Mouse (Mus musculus) ES-E14 (cell line): ENCODE measurements around the gene Get4. TPM values are rescaled to one million over a fixed set of nuclear protein-coding genes. Genes with fewer than 3 reads are reported as not detected.

ENCODE experiments used
- DNase-seq: peaks from one replicate; pipeline ENCODE4 v3.0.0-alpha.2; 2013; ENCODE audit warnings: low read depth, low spot score
- H3K27ac ChIP-seq: 2 replicates; pipeline ENCODE4 v1.5.1; 2012; ENCODE audit warnings: low read depth, mild to moderate bottlenecking, low read length, moderate library complexity, mixed read lengths; ENCODE audit not compliant: poor library complexity, insufficient read depth, severe bottlenecking
- H3K36me3 ChIP-seq: 2 replicates; pipeline ENCODE4 v1.6.1; 2012; ENCODE audit warnings: mild to moderate bottlenecking, low read length, moderate library complexity, mixed read lengths; ENCODE audit not compliant: control insufficient read depth, poor library complexity, insufficient read depth, severe bottlenecking
- H3K4me1 ChIP-seq, 2 experiments: fragments of 150-350 bp in 1 of 2; sonication (generic) in 1 of 2; 2 replicates each; pipeline ENCODE4 v1.6.1; 2012; ENCODE audit warnings: low read length in 2 of 2, mild to moderate bottlenecking in 1 of 2, mixed read lengths in 1 of 2; ENCODE audit not compliant: control insufficient read depth in 2 of 2, insufficient read depth in 2 of 2, poor library complexity in 1 of 2
- H3K4me3 ChIP-seq, 2 experiments: fragments of 150-350 bp in 1 of 2; sonication (generic) in 1 of 2; 2 replicates each; pipeline ENCODE4 v1.5.1; 2012; ENCODE audit warnings: low read length in 2 of 2, low read depth in 1 of 2, mild to moderate bottlenecking in 1 of 2, mixed read lengths in 1 of 2; ENCODE audit not compliant: insufficient read depth in 1 of 2, poor library complexity in 1 of 2, severe bottlenecking in 1 of 2
- H3K9ac ChIP-seq: 2 replicates; pipeline ENCODE4 v1.6.1; 2012; ENCODE audit warnings: low read depth, mild to moderate bottlenecking, low read length, mixed read lengths; ENCODE audit not compliant: poor library complexity, insufficient read depth, severe bottlenecking
- H3K9me3 ChIP-seq: fragments of 150-350 bp; sonication (generic); 2 replicates; pipeline ENCODE4 v1.6.1; 2012; ENCODE audit warnings: low read depth, mild to moderate bottlenecking, low read length; ENCODE audit not compliant: control insufficient read depth, insufficient read depth
- CHD2 ChIP-seq: IDR thresholded peaks from 2 replicates; pipeline ENCODE4 v1.6.1; 2014; ENCODE audit warnings: mild to moderate bottlenecking, low read depth, low read length, inconsistent platforms
- HCFC1 ChIP-seq: IDR thresholded peaks from 2 replicates; pipeline ENCODE4 v1.6.1; 2012; ENCODE audit warnings: low read length, inconsistent platforms, borderline replicate concordance; ENCODE audit not compliant: insufficient read depth
- MAFK ChIP-seq: IDR thresholded peaks from 2 replicates; pipeline ENCODE4 v1.6.1; 2014; ENCODE audit warnings: mild to moderate bottlenecking, low read depth, low read length, inconsistent platforms; ENCODE audit not compliant: insufficient read depth
- ZC3H11A ChIP-seq: IDR thresholded peaks from 2 replicates; pipeline ENCODE4 v1.6.1; 2012; ENCODE audit warnings: low read depth, mild to moderate bottlenecking, inconsistent platforms, low read length, borderline replicate concordance
- ZNF384 ChIP-seq: IDR thresholded peaks from 2 replicates; pipeline ENCODE4 v1.6.1; 2012; ENCODE audit warnings: low read depth, low read length, inconsistent platforms
- in situ Hi-C, 2 experiments: fragments of 600-800 bp; cut with MboI; formaldehyde crosslinking; loops; one replicate each; pipeline ENCODE4 v1.15.1; 2025; ENCODE audit warnings: low sequenced_read_pairs in 2 of 2, inconsistent platforms in 1 of 2; ENCODE audit not compliant: unreplicated experiment in 2 of 2
- total RNA-seq: library from RNA; depleted of rRNA; stranded (reverse); fragments of 300-350 nt; gene quantifications from 2 replicates; pipeline ENCODE4 v1.2.3, GENCODE M21; 2012

Get4 gene
- total RNA-seq, 1 experiment = 140 TPM

GRCm38 (mm10) chr5:139271994-139272554 lies 19.9 kb downstream of the Get4 start:
- H3K27ac ChIP-seq = no peak overlapping the region
- no peak for TF ChIP-seq MAFK
- no peak for TF ChIP-seq ZNF384
- TF ChIP-seq ZC3H11A = no peak
- no peak for TF ChIP-seq HCFC1
- no peak for TF ChIP-seq CHD2
- H3K36me3 ChIP-seq = peaks cover 32% of the 10 kb centered on the region
- no peak overlapping the region for H3K9ac ChIP-seq
- H3K4me3 ChIP-seq = no peak overlapping the region
- DNase-seq = no peak
- peaks cover 0 to 13% of the 10 kb centered on the region in 2 experiments; a peak in 1 of 4 replicates for H3K4me1 ChIP-seq
- in situ Hi-C loops = no loop called here
- no peaks in the 10 kb centered on the region for H3K9me3 ChIP-seq

- Histone ChIP-seq H3K36me3 (peaks cover 11% of the 10 kb centered on the region; the same call in 1 of the 2 replicates), H3K9me3 (no peaks in the 10 kb centered on the region), H3K27ac (no peak overlapping the region), H3K4me1 (peaks cover 0 to 20% of the 10 kb centered on the region in 2 experiments; a peak in 1 of 4 replicates), H3K4me3 (no peak overlapping the region), H3K9ac (no peak overlapping the region)
- in situ Hi-C loops = no loop called here
- no peak for DNase-seq
- no peak for TF ChIP-seq MAFK
- TF ChIP-seq CHD2 = no peak
- TF ChIP-seq ZC3H11A = no peak
- no peak for TF ChIP-seq HCFC1
- TF ChIP-seq ZNF384 = no peak
Observed at GRCm38 (mm10) chr5:139277287-139277686, 25.2 kb downstream of the Get4 start.

GRCm38 (mm10) chr5:139281373-139282112 lies 29.4 kb downstream of the Get4 start:
- H3K36me3 ChIP-seq = peaks cover 15% of the 10 kb centered on the region; the same call in 1 of the 2 replicates
- peaks cover 0 to 28% of the 10 kb centered on the region in 2 experiments; a peak in 2 of 4 replicates for H3K4me1 ChIP-seq
- H3K4me3 ChIP-seq = no peak overlapping the region
- no peaks in the 10 kb centered on the region for H3K9me3 ChIP-seq
- H3K9ac ChIP-seq = no peak overlapping the region; the same call in 1 of the 2 replicates
- no peak overlapping the region for H3K27ac ChIP-seq
- in situ Hi-C loops = no loop called here
- no peak for DNase-seq
- TF ChIP-seq ZC3H11A (no peak), CHD2 (no peak), HCFC1 (no peak), MAFK (no peak), ZNF384 (no peak)

- TF ChIP-seq HCFC1 = no peak
- TF ChIP-seq ZC3H11A = peak; percentile 69
- peak; percentile 65 for DNase-seq
- Histone ChIP-seq H3K36me3 (peaks cover 13% of the 10 kb centered on the region; the same call in 1 of the 2 replicates), H3K9ac (no peak overlapping the region), H3K4me3 (no peak overlapping the region), H3K27ac (no peak overlapping the region), H3K9me3 (no peaks in the 10 kb centered on the region), H3K4me1 (peaks cover 0 to 30% of the 10 kb centered on the region in 2 experiments; a peak in 2 of 4 replicates)
- in situ Hi-C loops = no loop called here
Observed at GRCm38 (mm10) chr5:139282191-139282590, 30.1 kb downstream of the Get4 start.
